Mouse (Mus musculus) left cerebral cortex, adult 11 months (tissue): ENCODE data around the gene Uchl5.
A peak's percentile ranks its signal among the peaks of the same experiment; 100 is the strongest.

Source experiments
- DNase-seq: peaks from one replicate; pipeline ENCODE4 v3.0.0; 2022; ENCODE audit warnings: low spot score

The Uchl5 gene

GRCm38 (mm10) chr1:143776446-143777411, at the start of gene Uchl5, which contains the start of gene Trove2:
Gene Uchl5 (plus strand): TSS chr1:143777272.
Gene Trove2 (minus strand): TSS chr1:143777068.
- peak; percentile 93 for DNase-seq

- no peak for DNase-seq
Observed at GRCm38 (mm10) chr1:143727701-143728445, 49.2 kb upstream of the Uchl5 start.

GRCm38 (mm10) chr1:143730899-143731298, 46.2 kb upstream of the Uchl5 start:
- no peak for DNase-seq

GRCm38 (mm10) chr1:143731691-143732090, 45.4 kb upstream of the Uchl5 start:
- no peak for DNase-seq

GRCm38 (mm10) chr1:143733914-143734410, 43.1 kb upstream of the Uchl5 start:
- DNase-seq = no peak

GRCm38 (mm10) chr1:143738811-143739210, 38.3 kb upstream of the Uchl5 start:
- no peak for DNase-seq

- peak; percentile 80 for DNase-seq
Observed at GRCm38 (mm10) chr1:143739361-143740350, 37.4 kb upstream of the Uchl5 start.

GRCm38 (mm10) chr1:143740581-143740980, 36.5 kb upstream of the Uchl5 start:
- DNase-seq = no peak

GRCm38 (mm10) chr1:143741331-143741730, 35.7 kb upstream of the Uchl5 start:
- DNase-seq = no peak

- DNase-seq = no peak
Observed at GRCm38 (mm10) chr1:143742186-143742585, 34.9 kb upstream of the Uchl5 start.

GRCm38 (mm10) chr1:143745871-143746270, 31.2 kb upstream of the Uchl5 start:
- no peak for DNase-seq

GRCm38 (mm10) chr1:143762159-143762558, 14.9 kb upstream of the Uchl5 start:
- DNase-seq = no peak

- DNase-seq = no peak
Observed at GRCm38 (mm10) chr1:143764443-143764842, 12.6 kb upstream of the Uchl5 start.

GRCm38 (mm10) chr1:143765801-143766200, 11.3 kb upstream of the Uchl5 start:
- DNase-seq = no peak

GRCm38 (mm10) chr1:143766238-143766637, 10.8 kb upstream of the Uchl5 start:
- no peak for DNase-seq

GRCm38 (mm10) chr1:143770444-143771109, 6.5 kb upstream of the Uchl5 start:
- no peak for DNase-seq

GRCm38 (mm10) chr1:143773082-143773481, 4.0 kb upstream of the Uchl5 start:
- DNase-seq = no peak

GRCm38 (mm10) chr1:143773909-143774308, 3.2 kb upstream of the Uchl5 start:
- no peak for DNase-seq

- DNase-seq = no peak
Observed at GRCm38 (mm10) chr1:143777558-143778218, 616 bp downstream of the Uchl5 start.

GRCm38 (mm10) chr1:143788584-143789227, 11.6 kb downstream of the Uchl5 start:
- DNase-seq = no peak
